Mouse (Mus musculus) liver, adult 2 months (tissue): ENCODE data around the gene Nudt3. TPM values are rescaled to one million over a fixed set of nuclear protein-coding genes. Genes with fewer than 3 reads are reported as not detected.
"Not testable (repeated sequence)": the region's sequence is repeated elsewhere in the genome, so short reads cannot be mapped to it uniquely, and the experiment has no call there.

Experiments used
- DNase-seq: peaks from one replicate; pipeline ENCODE4 v3.0.0-alpha.2; 2011; ENCODE audit warnings: low read depth, low spot score; ENCODE audit errors: extremely low read depth
- H3K27ac ChIP-seq: fragments of 200-500 bp; replicated peaks from 2 replicates; pipeline ENCODE4 v1.5.1; 2012; ENCODE audit warnings: low read depth, mild to moderate bottlenecking, control low read depth, inconsistent platforms, low read length; ENCODE audit not compliant: insufficient read depth
- H3K27me3 ChIP-seq: fragments of 200-500 bp; 2 replicates; pipeline ENCODE4 v1.6.1; 2012; ENCODE audit warnings: mild to moderate bottlenecking, moderate library complexity, low read length, inconsistent platforms; ENCODE audit not compliant: control insufficient read depth, insufficient read depth
- H3K36me3 ChIP-seq: fragments of 200-500 bp; 2 replicates; pipeline ENCODE4 v1.6.1; 2012; ENCODE audit warnings: low read length, inconsistent platforms; ENCODE audit not compliant: control insufficient read depth, insufficient read depth
- H3K4me1 ChIP-seq: fragments of 200-500 bp; 2 replicates; pipeline ENCODE4 v1.6.1; 2011; ENCODE audit warnings: low read length; ENCODE audit not compliant: control insufficient read depth, insufficient read depth
- H3K4me3 ChIP-seq: fragments of 200-500 bp; 2 replicates; pipeline ENCODE4 v1.5.1; 2011; ENCODE audit warnings: low read depth, mild to moderate bottlenecking, control low read depth, low read length, moderate library complexity; ENCODE audit not compliant: insufficient read depth
- H3K79me2 ChIP-seq: fragments of 200-500 bp; 2 replicates; pipeline ENCODE4 v1.6.1; 2012; ENCODE audit warnings: inconsistent platforms, mild to moderate bottlenecking, low read length, moderate library complexity; ENCODE audit not compliant: control insufficient read depth, insufficient read depth
- H3K9ac ChIP-seq: fragments of 200-500 bp; 2 replicates; pipeline ENCODE4 v1.6.1; 2012; ENCODE audit warnings: low read depth, mild to moderate bottlenecking, control low read depth, inconsistent platforms, low read length
- CTCF ChIP-seq: fragments of 200-500 bp; IDR thresholded peaks from 2 replicates; pipeline ENCODE4 v1.5.1; 2011; ENCODE audit warnings: low read depth, low read length, control low read depth
- POLR2A ChIP-seq: fragments of 200-500 bp; IDR thresholded peaks from 2 replicates; pipeline ENCODE4 v1.6.1; 2011; ENCODE audit warnings: low read length, control low read depth; ENCODE audit not compliant: insufficient read depth; ENCODE audit errors: extremely low read depth
- WGBS: fragments of 180-500 bp; shearing (Covaris S2); methylation state at CpG from one replicate; pipeline ENCODE4 v1.1.7; 2018; 5-methylcytosine and 5-hydroxymethylcytosine counted together
- polyA plus RNA-seq: library from polyadenylated mRNA; depleted of rRNA; stranded (reverse); fragments of >200 nt; gene quantifications from 2 replicates; pipeline ENCODE4 v1.2.3, GENCODE M21; 2012
- total RNA-seq: library from RNA; depleted of rRNA; stranded (reverse); fragments of >200 nt; gene quantifications from 2 replicates; pipeline ENCODE4 v1.2.3, GENCODE M21; 2014

Gene Nudt3
- total and polyA plus RNA-seq, 2 experiments: 19.5 to 25.5 TPM

- WGBS: 87% methylated on average over 20 of the region's 20 CpGs
- peaks cover 11% of the 10 kb centered on the region for H3K79me2 ChIP-seq
- H3K27ac ChIP-seq: no peak overlapping the region
- H3K36me3 ChIP-seq: no peaks in the 10 kb centered on the region
- no peak overlapping the region for H3K9ac ChIP-seq
- no peak for DNase-seq
- H3K4me1 ChIP-seq: peaks cover 9% of the 10 kb centered on the region
- H3K27me3 ChIP-seq: no peaks in the 10 kb centered on the region
- no peak overlapping the region for H3K4me3 ChIP-seq
- TF ChIP-seq POLR2A (no peak), CTCF (peak; percentile 74)
Observed at GRCm38 (mm10) chr17:27638921-27639332, 15.6 kb upstream of the Nudt3 start.

GRCm38 (mm10) chr17:27637333-27637732, 14.0 kb upstream of the Nudt3 start:
- Histone ChIP-seq H3K9ac (no peak overlapping the region), H3K36me3 (peaks cover 6% of the 10 kb centered on the region), H3K27me3 (no peaks in the 10 kb centered on the region), H3K4me3 (no peak overlapping the region), H3K4me1 (peaks cover 17% of the 10 kb centered on the region), H3K27ac (no peak overlapping the region), H3K79me2 (peaks cover 17% of the 10 kb centered on the region)
- 45% methylated on average over 9 of the region's 9 CpGs for WGBS
- DNase-seq: peak; percentile 38
- no peak for TF ChIP-seq POLR2A
- no peak for TF ChIP-seq CTCF

- Histone ChIP-seq H3K27me3 (no peaks in the 10 kb centered on the region), H3K9ac (no peak within 1 kb of the TSS), H3K36me3 (peaks cover 10% of the 10 kb centered on the region), H3K4me3 (peak within 1 kb of the TSS; percentile 30; the same call in 1 of the 2 replicates), H3K4me1 (peaks cover 17% of the 10 kb centered on the region), H3K79me2 (peaks cover 17% of the 10 kb centered on the region), H3K27ac (peak within 1 kb of the TSS; percentile 58)
- DNase-seq: peak; percentile 49
- WGBS: 47% methylated on average over 18 of the region's 18 CpGs
- TF ChIP-seq POLR2A (no peak), CTCF (no peak)
Observed at GRCm38 (mm10) chr17:27636132-27637020, 13.1 kb upstream of the Nudt3 start, which contains the start of gene Rps10. Gene Rps10, minus strand, starts transcription at chr17:27636669.

GRCm38 (mm10) chr17:27635575-27635903, 12.2 kb upstream of the Nudt3 start:
- not testable (repeated sequence) for H3K27me3 ChIP-seq, DNase-seq
- Histone ChIP-seq H3K9ac (peak overlapping the region; percentile 56), H3K27ac (peak overlapping the region; percentile 58), H3K4me1 (peaks cover 17% of the 10 kb centered on the region), H3K36me3 (peaks cover 15% of the 10 kb centered on the region), H3K79me2 (peaks cover 17% of the 10 kb centered on the region), H3K4me3 (peak overlapping the region; percentile 64)
- WGBS: 31% methylated on average over 9 of the region's 9 CpGs

GRCm38 (mm10) chr17:27634871-27635574, 11.7 kb upstream of the Nudt3 start, which contains the start of gene RPS10-NUDT3:
Gene RPS10-NUDT3, minus strand, starts transcription at chr17:27635222.
- DNase-seq: peak; percentile 77
- no peak for TF ChIP-seq CTCF
- peak; percentile 81 for TF ChIP-seq POLR2A

More at GRCm38 (mm10) chr17:27634871-27635574, 11.7 kb upstream of the Nudt3 start, which contains the start of gene RPS10-NUDT3:
- peak within 1 kb of the TSS; percentile 86 for H3K9ac ChIP-seq
- H3K4me1 ChIP-seq: peaks cover 17% of the 10 kb centered on the region
- under 1% methylated on average over 67 of the region's 72 CpGs for WGBS
- peak within 1 kb of the TSS; percentile 76 for H3K4me3 ChIP-seq
- no peaks in the 10 kb centered on the region for H3K27me3 ChIP-seq
- H3K36me3 ChIP-seq: peaks cover 15% of the 10 kb centered on the region
- H3K79me2 ChIP-seq: peaks cover 17% of the 10 kb centered on the region
- H3K27ac ChIP-seq: peak within 1 kb of the TSS; percentile 58
